Mouse (Mus musculus): ENCODE measurements around the gene Agbl2. TPM values are rescaled to one million over a fixed set of nuclear protein-coding genes. Genes with fewer than 3 reads are reported as not detected.

The Agbl2 gene
- total RNA-seq (2021) = under 1 TPM; 0.53 to 0.63 TPM
- long read RNA-seq, experiment 1, partial matches to known transcripts = 0 of 1 reads
- long read RNA-seq, experiment 1, other reads (novel, unspliced or antisense) = 1 of 1 reads
- long read RNA-seq, experiment 2 = 0 reads

DNA sequence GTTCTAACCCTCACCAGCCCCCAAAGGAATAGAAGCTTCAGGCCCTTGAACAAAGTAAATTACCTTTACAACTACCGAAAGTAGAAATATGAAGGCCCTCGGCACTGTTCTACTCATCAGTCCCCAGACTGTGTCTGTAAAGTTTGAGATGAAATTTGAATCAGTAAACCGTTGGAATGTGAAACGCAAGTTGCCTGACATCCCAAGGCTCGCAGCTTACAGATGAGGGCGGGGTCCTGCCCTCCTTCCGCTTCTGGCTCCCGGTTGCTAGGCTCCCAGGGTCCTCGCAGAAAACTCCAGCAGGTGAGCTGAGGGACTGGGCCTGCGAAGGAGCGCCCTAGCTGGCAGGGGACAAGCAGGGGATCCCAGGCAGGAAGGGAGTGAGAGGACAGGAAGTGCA is at the start of gene Agbl2:
Gene Agbl2, plus strand, starts transcription at position 270 of the 400 bp plus-strand sequence.
- no peak for DNase-seq (ENCODE audit: low spot score in 2 of 2)

DNA sequence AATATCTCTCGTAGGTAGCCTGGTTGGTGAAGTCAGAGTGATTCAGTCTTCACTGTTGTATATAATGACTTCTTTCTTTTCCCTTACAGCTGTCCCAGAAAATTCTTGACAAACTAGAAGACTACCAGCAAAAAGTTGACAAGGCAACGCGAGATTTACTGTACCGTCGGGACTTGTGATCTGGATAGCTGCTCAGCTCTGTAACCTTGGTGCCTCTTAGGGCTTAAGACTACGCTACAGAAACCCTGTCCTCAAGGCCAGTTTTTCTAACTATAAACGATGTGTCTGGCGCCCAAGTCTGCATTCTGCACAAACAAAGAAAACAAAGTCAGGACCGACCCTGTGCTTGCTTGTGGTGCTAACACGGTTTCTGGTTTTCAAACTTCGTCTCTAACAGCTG is 47.2 kb upstream of the Agbl2 start:
- DNase-seq (ENCODE audit: low spot score in 2 of 2) = no peak

DNA sequence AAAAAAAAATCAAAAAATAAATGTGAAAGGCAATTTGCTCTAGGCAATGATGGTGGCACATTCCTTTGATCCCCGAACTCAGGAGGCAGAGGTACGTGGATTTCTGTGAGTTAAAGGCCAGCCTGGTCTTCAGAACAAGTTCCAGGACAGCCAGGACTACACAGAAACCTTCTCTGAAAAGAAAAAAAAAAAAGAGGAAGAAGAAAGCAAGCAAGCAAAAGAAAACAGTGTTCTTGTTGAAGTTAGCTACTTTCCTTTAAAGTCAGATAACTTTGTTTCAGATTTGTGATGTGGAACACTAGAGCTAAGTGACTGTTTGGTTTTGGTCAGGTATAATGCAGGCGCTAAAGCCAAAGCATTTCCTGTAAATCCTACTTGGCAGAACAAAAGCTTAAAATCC is 43.7 kb upstream of the Agbl2 start:
- no peak for DNase-seq (ENCODE audit: low spot score in 2 of 2)

DNA sequence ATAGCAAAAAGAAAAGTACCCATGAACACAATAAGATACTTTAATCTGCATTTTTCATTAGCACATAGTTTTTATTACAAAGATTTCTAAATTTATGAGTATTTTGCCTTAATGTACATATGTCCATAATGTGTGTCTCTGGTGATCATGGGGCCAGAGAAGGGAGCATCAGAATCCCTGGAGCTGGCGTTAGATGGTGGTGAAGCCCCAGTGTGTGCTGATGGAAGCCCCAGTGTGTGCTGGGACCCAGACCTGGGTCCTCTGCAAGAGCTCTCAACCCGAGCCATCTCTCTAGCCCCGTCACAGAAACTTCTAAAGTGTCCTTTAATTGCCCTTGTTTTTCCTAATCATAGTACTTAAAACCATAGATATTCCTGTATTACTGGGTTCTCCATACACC is 43.2 kb upstream of the Agbl2 start:
- DNase-seq (ENCODE audit: low spot score in 2 of 2) = no peak

DNA sequence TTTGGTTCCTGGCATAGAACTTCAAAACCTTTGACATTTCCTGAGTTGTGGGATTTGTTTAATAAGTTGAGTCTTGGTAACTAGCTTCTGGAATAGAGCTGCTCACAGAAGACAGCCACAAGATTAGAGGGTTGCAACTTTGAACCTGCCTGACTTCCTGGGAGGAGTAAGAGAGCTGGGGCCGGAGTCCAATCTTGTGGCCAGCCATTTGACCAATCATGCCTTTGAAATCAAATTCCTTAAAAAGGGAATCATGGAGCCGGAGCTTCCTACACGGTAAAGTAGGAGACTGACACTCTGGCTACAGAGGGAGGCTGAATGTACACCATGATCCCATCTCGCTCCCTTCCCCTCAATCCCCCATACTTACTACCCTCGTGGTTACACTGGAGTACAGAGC is 42.6 kb upstream of the Agbl2 start:
- no peak for DNase-seq (ENCODE audit: low spot score in 2 of 2)

DNA sequence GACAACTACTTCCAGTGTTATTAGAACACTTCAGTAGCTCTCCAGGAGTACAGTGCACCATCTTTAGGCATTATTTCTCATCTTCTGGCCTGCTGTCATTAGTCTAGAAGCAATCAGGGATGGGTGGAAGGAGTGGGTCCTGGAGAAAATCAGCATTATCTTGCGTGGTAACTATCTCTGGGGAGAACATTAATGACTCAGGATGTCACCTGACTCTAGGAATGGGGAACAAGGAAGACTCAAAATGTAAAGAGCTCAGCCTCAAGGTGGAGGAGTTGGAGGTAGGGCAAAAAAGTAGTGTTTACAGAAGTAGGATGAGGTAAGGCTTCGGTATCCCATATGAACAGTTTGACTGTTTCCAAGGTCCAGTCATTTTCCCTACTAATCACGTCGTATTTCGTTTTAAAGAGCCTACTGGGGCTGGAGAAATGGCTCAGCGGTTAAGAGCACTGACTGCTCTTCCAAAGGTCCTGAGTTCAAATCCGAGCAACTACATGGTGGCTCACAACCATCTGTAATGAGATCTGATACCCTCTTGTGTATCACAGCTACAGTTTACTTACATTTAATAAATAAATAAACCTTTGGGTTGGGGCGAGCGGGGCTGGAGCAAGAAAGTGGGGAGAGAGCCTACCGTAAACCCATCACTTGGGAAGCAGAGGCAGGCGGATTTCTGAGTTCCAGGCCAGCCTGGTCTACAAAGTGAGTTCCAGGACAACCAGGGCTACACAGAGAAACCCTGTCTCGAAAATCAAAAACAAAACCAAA is 38.1 kb upstream of the Agbl2 start:
- DNase-seq (ENCODE audit: low spot score in 2 of 2) = no peak

DNA sequence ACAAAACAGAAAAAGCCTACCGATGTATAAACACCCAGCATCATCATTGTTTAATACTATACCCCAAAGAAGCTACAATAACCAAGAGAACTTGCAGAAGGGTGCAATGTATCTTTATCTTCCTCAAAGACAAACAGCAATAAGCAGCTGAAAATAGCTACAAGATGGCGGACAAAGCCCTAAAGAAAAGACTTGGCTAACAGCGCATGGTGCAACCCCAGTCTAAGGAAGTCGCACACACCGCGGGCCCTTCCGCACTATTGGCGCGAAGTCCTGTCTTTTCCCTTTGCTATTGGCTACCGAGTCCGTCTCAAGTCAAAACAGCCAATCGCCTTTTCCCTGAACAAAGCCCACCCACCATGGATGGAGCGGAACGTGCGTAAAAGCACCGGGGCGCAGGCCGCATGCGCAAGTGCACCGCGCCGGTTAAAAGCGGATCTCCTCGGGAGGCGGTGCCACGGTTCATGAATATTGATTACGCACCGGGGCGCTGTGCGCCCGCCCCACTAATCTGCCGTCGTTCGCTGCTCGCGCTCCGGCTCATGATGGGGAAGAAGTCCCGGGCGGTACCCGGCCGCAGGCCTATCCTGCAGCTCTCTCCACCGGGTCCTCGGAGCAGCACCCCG is 37.4 kb upstream of the Agbl2 start, which contains the start of gene Fnbp4:
Gene Fnbp4, plus strand, starts transcription at position 318 of the 626 bp plus-strand sequence.
- peak; percentile 96 to 98 for DNase-seq (ENCODE audit: low spot score in 2 of 2)

DNA sequence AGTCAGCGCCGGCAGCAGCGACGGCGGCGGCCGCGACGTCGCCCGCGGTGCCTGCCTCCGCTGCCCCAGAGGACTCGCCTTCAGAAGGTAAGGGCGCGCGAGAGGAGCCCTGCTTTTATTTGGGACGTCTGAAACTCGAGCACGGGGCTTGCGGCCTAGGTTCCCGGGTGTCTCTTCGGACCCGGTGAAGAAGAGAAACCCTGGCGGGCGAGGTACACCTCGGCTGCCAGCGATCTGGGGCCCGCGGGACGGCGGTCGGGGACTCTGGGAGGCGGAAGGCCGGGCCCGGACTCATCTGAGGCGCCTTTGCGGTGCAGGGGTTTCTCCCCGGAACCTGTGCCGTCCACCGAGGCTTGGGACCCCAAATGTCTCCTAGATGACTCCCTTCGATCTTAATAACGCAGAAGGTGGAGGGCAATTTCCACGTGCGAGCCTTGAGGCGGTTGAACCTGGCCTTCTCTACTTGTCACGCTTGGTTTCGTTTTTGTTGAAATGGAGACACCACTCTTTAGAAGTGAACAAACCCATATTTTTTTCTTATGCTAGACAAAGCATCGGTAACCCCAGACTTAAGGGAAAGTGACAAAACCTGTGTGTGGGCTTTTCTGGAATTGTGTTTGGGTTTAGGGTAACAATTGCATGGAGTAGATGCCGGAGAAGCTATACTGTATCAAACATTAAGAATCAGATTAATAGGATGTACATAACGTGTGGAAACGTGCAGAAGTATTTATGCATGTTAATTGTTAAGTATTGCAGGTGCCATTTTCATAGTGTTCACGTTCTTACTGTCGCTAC is 36.6 kb upstream of the Agbl2 start:
- no peak for DNase-seq (ENCODE audit: low spot score in 2 of 2)

DNA sequence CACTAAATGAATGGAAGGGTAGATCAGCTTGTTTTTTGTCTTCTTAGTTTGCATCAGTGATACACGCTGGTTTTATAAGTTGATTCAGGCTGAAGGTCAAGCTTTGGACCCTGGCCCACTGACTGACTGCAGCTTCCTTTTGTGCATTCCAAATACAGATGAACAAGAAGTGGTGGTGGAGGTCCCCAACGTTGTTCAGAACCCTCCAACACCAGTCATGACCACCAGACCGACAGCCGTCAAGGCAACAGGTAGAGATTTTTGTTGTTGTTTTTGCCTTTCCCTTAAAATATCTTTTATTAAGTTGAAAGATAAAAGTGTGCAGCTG is 36.0 kb upstream of the Agbl2 start:
- no peak for DNase-seq (ENCODE audit: low spot score in 2 of 2)

DNA sequence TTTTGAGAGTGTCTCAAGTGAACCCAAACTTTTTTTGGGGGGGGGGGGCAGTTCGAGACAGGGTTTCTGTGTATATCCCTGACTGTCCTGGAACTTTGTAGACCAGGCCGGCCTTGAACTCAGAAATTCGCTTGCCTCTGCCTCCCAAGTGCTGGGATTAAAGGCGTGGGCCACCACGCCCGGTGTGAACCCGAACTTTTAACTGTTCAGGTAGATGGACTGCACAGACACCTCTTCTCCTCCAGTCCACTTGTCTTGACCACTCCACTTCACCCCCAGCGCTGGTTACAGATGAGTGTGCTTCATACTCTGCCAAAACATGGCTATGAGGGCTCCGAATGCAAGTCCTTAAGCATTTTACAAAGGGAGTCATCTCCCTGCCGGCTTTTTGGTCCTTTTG is 35.4 kb upstream of the Agbl2 start:
- no peak for DNase-seq (ENCODE audit: low spot score in 2 of 2)

DNA sequence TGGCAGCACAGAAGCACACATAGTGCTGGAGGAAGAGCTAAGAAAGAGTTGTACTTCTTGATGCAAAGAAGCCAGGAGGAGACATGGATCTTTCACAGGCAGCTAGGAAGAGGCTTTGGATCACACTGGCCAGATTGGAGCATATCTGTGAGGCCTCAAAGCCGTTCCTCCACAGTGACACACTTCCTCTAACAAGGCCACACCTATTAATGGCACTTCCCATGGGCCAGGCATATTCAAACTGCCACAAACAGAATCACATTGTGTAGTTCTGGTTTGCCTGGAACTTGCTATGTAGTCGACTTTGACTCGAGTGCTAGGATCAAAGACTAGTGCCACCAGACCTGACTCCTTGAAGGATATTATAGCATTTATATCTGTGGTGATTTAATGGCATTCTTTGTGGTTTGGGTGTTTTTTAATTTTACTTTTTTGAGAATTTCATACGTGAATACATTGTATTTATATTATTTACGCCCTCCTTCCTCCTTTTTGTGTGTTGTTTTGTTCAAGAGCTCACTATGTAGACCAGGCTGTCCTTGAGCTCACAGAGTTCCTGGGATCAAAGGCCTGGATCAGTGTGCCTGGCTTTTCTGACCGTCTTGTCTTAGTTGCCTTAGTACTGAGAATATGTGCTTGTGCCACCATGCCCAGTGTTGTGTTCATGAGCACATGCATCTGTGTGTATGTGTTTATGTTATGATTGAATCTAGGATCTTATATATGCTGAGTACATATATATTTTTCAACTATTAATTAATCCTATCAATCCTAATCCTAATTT is 32.7 kb upstream of the Agbl2 start:
- no peak for DNase-seq (ENCODE audit: low spot score in 2 of 2)

DNA sequence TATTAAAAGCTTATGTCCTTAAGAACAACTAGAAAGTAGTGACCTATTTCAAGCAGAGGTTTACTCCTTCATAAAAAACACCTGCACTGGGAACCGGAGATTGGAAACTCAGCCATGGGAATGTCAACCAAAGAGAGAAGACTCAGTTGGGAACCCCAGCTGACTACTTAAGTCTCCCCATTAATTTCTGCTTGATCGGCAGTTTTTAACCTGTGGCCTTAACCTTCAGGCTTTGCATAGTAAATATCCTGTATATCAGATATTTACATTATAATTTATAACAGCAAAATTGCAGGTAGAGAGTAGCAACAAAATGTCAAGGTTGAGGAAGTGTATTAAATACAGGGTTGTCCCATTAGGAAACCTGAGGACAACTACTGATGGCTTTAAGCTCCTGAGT is 29.0 kb upstream of the Agbl2 start:
- DNase-seq (ENCODE audit: low spot score in 2 of 2) = no peak

DNA sequence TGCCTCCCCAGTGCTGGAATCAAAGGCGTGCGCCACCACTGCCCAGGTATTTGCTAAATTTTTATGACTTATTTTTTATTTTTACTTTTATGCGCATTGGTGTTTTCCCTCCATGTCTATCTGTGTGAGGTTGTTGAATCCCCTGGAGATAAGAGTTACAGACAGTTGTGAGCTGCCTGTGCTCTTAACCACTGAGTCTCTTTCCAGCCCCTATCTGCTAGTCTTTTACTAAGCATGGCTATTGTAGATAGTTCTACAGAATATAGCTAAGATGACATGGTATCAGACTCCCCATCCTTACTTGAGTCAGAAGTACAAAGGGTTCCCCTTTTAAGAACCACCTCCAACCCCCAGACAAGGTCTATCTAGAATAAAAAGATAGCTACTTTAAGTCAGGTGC is 28.3 kb upstream of the Agbl2 start:
- DNase-seq (ENCODE audit: low spot score in 2 of 2) = no peak

DNA sequence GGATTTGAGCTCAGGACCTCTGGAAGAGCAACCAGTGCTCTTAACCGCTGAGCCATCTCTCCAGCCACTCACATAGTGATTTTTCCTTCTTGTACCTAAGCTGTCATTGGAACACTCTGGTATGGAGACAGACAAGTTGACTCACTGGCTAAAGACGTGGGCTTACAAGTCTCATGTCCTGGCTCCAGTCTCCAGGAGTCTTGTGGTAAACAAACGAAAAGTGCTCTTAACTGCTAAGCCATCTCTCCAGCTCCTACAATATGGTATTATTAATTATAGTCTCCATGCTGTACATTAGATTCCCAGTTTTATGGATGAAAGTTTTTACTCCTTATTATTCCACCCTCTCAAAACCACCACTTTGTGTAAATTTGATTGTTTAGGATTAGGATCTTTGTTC is 17.4 kb upstream of the Agbl2 start:
- no peak for DNase-seq (ENCODE audit: low spot score in 2 of 2)

DNA sequence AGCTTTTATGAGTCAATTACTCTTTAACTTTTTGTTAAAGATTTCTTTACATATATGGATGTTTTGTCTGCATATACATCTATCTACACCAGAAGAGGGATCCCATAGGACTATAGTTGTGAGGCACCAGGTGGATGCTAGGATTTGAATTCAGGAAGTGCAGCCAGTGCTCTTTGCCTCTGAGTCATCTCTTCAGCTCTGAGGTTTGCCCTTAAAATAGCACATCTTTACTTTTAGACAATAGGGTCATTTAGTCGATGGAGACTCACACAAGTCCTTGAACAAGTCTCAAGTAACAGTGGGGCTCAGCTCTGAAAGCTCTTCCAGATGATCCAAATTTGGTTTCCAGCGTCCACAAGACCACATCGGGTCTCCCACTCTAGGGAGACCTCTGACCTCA is 1.2 kb upstream of the Agbl2 start:
- DNase-seq (ENCODE audit: low spot score in 2 of 2) = no peak

DNA sequence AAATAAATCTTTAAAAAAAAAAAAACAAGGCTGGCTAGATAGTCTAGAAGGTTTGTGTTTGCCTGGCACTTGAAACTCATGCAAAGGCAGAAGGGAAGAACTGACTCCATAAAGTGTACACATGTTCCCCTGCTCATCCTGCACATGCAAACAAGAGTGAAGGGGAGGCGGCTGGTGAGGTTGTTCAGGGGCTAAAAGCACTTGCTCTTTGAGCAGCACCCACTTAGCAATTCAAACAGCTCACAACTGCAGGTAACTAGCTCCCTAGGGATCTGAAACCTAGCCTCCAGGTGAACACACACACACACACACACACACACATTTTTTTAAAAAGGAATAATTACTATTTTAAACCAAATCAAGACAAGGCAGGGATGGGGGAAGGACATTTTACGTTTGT is 589 bp upstream of the Agbl2 start:
- no peak for DNase-seq (ENCODE audit: low spot score in 2 of 2)

DNA sequence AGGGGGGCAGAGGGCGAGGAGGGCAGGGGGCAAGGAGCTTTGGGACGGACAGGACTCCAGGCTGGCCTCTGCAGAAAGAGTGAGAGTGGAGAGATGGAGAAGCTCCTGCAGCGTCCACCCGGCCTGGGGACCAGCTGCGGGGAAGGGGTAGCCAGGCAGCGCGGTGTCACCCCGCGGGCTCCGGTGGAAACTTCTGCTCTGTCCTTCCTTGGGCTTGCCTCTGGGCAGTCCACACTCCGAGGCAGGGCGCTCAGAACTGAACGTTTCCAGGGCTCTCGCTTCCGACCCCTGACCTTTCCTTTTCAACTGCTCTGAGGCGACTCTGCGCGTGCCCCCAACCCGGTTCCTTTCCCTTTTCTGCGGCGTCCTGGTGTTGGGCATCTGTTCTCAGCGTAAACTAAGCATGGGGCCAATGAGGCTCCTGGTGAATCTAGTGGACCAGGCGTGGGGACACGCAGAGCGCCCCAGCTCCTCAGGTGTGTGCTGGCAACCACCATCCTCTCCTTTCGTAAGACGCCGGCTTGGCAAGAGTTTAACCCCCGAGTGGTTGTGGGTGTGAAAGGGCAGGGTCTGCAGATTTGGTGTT is 467 bp downstream of the Agbl2 start:
- DNase-seq (ENCODE audit: low spot score in 2 of 2) = no peak

DNA sequence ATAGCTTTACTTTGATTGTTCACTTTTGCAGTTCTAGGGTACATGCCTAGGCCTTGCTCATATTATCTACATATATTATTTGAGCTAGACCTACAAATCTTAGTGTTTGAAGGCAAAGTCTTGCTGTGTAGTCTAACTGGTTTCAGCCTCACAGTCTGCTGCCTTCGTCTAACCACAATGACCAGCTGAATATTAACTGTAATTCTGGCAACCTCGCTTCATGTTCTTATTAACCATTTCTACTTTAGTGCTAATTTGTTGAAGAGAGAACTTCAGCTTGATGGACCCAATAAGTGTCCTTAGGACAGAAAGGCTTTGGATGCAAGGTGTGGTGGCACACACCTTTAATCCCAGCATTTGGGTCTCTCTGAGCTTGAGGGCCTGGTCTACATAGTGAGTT is 5.6 kb downstream of the Agbl2 start:
- no peak for DNase-seq (ENCODE audit: low spot score in 2 of 2)

DNA sequence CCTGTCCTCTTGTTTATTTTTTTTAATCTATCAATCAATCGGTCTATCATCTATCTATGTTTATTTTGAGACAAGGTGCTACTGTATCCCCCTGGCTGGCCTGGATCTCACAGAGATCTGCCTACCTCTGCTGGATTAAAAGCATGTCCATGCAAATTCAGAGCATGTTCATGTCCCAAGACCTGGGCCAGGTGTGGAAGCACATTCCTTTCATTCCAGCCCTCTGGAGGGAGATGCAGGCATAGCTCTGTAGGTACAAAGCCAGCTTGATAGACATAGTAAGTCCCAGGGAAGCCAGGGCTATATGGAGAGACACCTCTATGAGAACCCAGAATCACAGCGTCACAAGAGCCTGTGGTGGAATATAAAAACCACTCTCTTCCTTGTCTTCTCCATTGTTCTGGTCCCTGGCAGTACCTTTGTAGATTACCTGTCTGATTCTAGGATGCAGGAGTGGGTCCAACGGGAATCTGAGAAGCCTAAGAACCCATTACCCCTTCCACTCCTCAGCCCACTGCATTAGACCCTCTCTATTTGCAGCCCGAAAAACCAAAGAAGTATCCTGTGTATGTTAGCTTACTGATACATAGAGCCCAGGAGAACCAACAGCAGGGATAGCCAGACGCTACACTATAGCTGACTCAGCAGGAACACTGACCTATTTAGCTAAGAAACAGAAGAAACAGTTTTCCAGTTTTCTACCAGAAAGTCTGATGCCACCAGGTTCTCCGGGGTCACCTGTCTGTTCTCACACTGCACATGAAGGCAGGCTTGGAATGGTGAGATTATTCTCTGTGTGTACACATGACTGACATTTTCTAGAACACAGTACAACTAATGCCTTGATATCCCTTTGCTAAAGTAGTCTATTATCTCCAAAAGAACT is 26.0 kb downstream of the Agbl2 start:
- no peak for DNase-seq (ENCODE audit: low spot score in 2 of 2)

DNA sequence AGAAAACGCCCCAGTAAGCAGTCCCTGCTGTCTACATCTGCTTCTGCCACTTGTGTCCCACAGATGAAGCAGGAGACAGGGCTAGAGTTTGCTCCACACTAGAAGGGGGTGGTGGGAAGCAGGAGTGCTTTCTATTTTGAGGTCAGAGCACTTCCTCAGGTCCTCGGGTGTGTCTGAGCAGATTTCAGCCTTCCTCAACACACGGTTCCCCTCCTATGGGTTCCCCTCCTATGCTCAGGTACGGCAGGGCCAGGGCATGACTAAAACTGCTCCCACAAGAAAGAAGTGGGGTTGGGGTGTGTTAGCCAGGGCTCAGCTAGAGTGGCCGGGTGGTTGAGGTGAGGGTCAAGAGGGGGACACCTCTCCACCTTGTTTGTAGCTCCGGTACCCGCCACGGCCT is 28.2 kb downstream of the Agbl2 start:
- DNase-seq (ENCODE audit: low spot score in 2 of 2) = no peak

Data from left cerebral cortex, adult 18-20 months (tissue).